ENCODE assay signal across 9 mouse cellular contexts in the genomic region with DNA sequence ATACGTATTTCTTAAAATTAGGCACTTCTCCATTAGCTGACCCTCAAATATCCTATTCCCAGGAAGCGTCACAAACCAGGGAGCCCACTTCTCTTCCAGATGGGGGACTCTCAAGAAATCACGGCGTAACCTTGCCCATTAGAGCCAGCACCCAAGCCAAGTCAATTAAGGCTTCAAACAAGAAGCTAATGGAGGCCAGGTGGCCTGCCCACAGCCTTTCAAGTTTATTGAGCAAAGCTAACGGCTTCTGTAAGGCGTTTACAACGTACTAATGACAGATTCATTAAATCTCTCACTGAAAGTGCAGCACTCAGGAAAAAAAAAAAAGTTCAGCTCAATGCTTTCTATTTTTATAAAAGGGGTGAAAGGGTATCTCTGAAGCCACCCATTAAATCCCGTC. TPM values are rescaled to one million over a fixed set of nuclear protein-coding genes. Genes with fewer than 3 reads are reported as not detected.
DNase-seq lines count a peak whose midpoint lies in the region; ATAC-seq and TF ChIP-seq lines count a peak whose summit lies in the region.
"Had no signal": no experiment of that assay in that cellular context is flagged by ENCODE, and none has a peak within 500 bp of the region (broad histone marks: within the 10 kb centered on the region; RNA-seq: fewer than 3 reads in every experiment).

No protein-coding gene starts in this region.

- peak overlapping the region; percentile 72 for H3K9ac ChIP-seq in hindbrain, postnatal 0 days (replicated peaks; ENCODE audit: low read length)
- H3K9ac ChIP-seq in neural tube, embryonic 12.5 days: peak overlapping the region; percentile 71; the same call in 1 of the 2 replicates

- intact Hi-C loops in left cerebral cortex, adult 2 months (cut with DNase I): no loop called here
- intact Hi-C loops in left cerebral cortex, postnatal 10 days (cut with DNase I): no loop called here

- peak overlapping the region; percentile 76 for H3K4me3 ChIP-seq in left cerebral cortex, adult 2 months
- peak overlapping the region; percentile 76 for H3K4me3 ChIP-seq in hindbrain, postnatal 0 days (ENCODE audit: low read length)
- peak overlapping the region; percentile 75 for H3K4me3 ChIP-seq in neural tube, embryonic 12.5 days

- H3K27me3 ChIP-seq in hindbrain, postnatal 0 days (ENCODE audit: insufficient read depth, low read length): no peaks in the 10 kb centered on the region
- H3K27me3 ChIP-seq in neural tube, embryonic 12.5 days (replicated peaks): no peaks in the 10 kb centered on the region

- no peak for ATAC-seq in hindbrain, postnatal 0 days
- no peak for ATAC-seq in neural tube, embryonic 12.5 days (ENCODE audit: low FRiP score, low read depth)

- DNase-seq in left cerebral cortex, adult 2 months (ENCODE audit: extremely low spot score in 1 of 2, low spot score in 2 of 2): no peak
- no peak for DNase-seq in left cerebral cortex, postnatal 10 days (ENCODE audit: extremely low spot score in 1 of 2, low spot score in 2 of 2)
- peak; percentile 66 for DNase-seq in embryo, embryonic 10.5 days (ENCODE audit: low spot score)
- DNase-seq in hindbrain, postnatal 0 days (ENCODE audit: low spot score): no peak
- DNase-seq in adrenal gland, postnatal 36 days: no peak
- DNase-seq in cerebellum, adult 9-11 months: no peak
- no peak for DNase-seq in layer of hippocampus, postnatal 14 days (ENCODE audit: low spot score in 2 of 2)

- no peak for TF ChIP-seq CTCF in left cerebral cortex, adult 2 months (IDR thresholded peaks at IDR 0.05)
- TF ChIP-seq CTCF in hindbrain, postnatal 0 days (IDR thresholded peaks at IDR 0.05; ENCODE audit: low read depth): no peak

- H3K4me2 ChIP-seq in hindbrain, postnatal 0 days (ENCODE audit: low read depth, low read length): peak overlapping the region; percentile 80
- H3K4me2 ChIP-seq in neural tube, embryonic 12.5 days (replicated peaks): peak overlapping the region; percentile 82

- WGBS in hindbrain, postnatal 0 days: 13% methylated on average over 8 of the region's 8 CpGs
- 8% methylated on average over 8 of the region's 8 CpGs for WGBS in neural tube, embryonic 12.5 days

- peaks cover 12% of the 10 kb centered on the region for H3K4me1 ChIP-seq in hindbrain, postnatal 0 days (ENCODE audit: insufficient read depth, low read length)
- peaks cover 11% of the 10 kb centered on the region; the same call in 1 of the 2 replicates for H3K4me1 ChIP-seq in neural tube, embryonic 12.5 days

- no peaks in the 10 kb centered on the region for H3K36me3 ChIP-seq in hindbrain, postnatal 0 days (ENCODE audit: insufficient read depth, low read length)
- no peaks in the 10 kb centered on the region for H3K36me3 ChIP-seq in neural tube, embryonic 12.5 days

- H3K9me3 ChIP-seq in hindbrain, postnatal 0 days (ENCODE audit: low read length): no peaks in the 10 kb centered on the region
- H3K9me3 ChIP-seq in neural tube, embryonic 12.5 days: no peaks in the 10 kb centered on the region

- H3K27ac ChIP-seq in left cerebral cortex, adult 2 months: peak overlapping the region; percentile 93
- peak overlapping the region; percentile 54; the same call in 1 of the 2 replicates for H3K27ac ChIP-seq in hindbrain, postnatal 0 days
- H3K27ac ChIP-seq in neural tube, embryonic 12.5 days: no peak overlapping the region

RNA-seq across cellular contexts. Expression of a gene that starts 20.1 kb away (rescaled TPM):
- total RNA-seq in left cerebral cortex, adult 2 months (2021): 10 to 100 TPM; 57.4 to 59.4 TPM
- 10 to 100 TPM; 48.5 to 58.8 TPM for total RNA-seq in left cerebral cortex, postnatal 10 days (2021)
- total RNA-seq in hindbrain, postnatal 0 days (2014; rRNA removed): 35.6 and 36.8 TPM in 2 replicates
- polyA plus RNA-seq in hindbrain, postnatal 0 days (2015; fragmentation: Nextera tagmentation; extraction: Ambion mirVana): 23.2 and 27.4 TPM in 2 replicates
- 13.2 and 14.8 TPM in 2 replicates for polyA plus RNA-seq in neural tube, embryonic 12.5 days (2016; fragmentation: Nextera tagmentation; extraction: Ambion mirVana)
- total RNA-seq in adrenal gland, postnatal 36 days (2021): 1 to 10 TPM in 1 of 2 experiments, under 1 TPM in 1; 0.63 to 1.4 TPM
- total RNA-seq in layer of hippocampus, postnatal 14 days (2021): 10 to 100 TPM; 28.5 to 31.8 TPM

RNA-seq across cellular contexts. Expression of a gene that starts 31.1 kb away (rescaled TPM):
- total RNA-seq in left cerebral cortex, adult 2 months (2021): 10 to 100 TPM in 1 of 2 experiments, 1 to 10 TPM in 1; 9.1 to 11.8 TPM
- total RNA-seq in left cerebral cortex, postnatal 10 days (2021): 10 to 100 TPM; 11.0 to 14.2 TPM
- 2.6 TPM in 2 replicates for total RNA-seq in hindbrain, postnatal 0 days (2014; rRNA removed)
- polyA plus RNA-seq in hindbrain, postnatal 0 days (2015; fragmentation: Nextera tagmentation; extraction: Ambion mirVana): 1.8 and 2.0 TPM in 2 replicates
- polyA plus RNA-seq in neural tube, embryonic 12.5 days (2016; fragmentation: Nextera tagmentation; extraction: Ambion mirVana): 1.8 and 2.3 TPM in 2 replicates
- under 1 TPM; 0.20 to 0.26 TPM for total RNA-seq in adrenal gland, postnatal 36 days (2021)
- total RNA-seq in layer of hippocampus, postnatal 14 days (2021): 1 to 10 TPM; 3.5 to 4.5 TPM
- total RNA-seq: monocyte, adult 5-6 weeks had no signal

Comparison
In these comparisons a context has a peak if more than half of its experiments do, and no peak if none do; other contexts are left out.
1. RNA of a gene that starts 20.1 kb away (total RNA-seq): 57.4 to 59.4 TPM in left cerebral cortex, adult 2 months, 48.5 to 58.8 TPM in left cerebral cortex, postnatal 10 days, 35.6 to 36.8 TPM in hindbrain, postnatal 0 days and 28.5 to 31.8 TPM in layer of hippocampus, postnatal 14 days; 0.63 to 1.4 TPM in adrenal gland, postnatal 36 days; every median in the first group is over 10 times any median in the second.
2. Peak in every context shown above with its lines, with median percentiles within 50 percentile points of each other: H3K4me3 ChIP-seq.